Mouse (Mus musculus) heart, postnatal 0 days (tissue): ENCODE data around the gene 9330182L06Rik. TPM values are rescaled to one million over a fixed set of nuclear protein-coding genes. Genes with fewer than 3 reads are reported as not detected.

Source experiments
- ATAC-seq: fragments of 200-750 bp; cut with Nextera tagmentation; 2 replicates; pipeline ENCODE4 v1.8.0; 2017; ENCODE audit warnings: low read depth, moderate number of reproducible peaks, moderate library complexity; ENCODE audit not compliant: insufficient read depth
- DNase-seq: peaks from one replicate; pipeline ENCODE4 v3.0.0-alpha.2; 2016; ENCODE audit warnings: low spot score
- H3K27ac ChIP-seq: fragments of 300-500 bp; sonication (generic); 2 replicates; pipeline ENCODE4 v1.5.1; 2014; ENCODE audit warnings: low read depth, mild to moderate bottlenecking
- H3K27me3 ChIP-seq: fragments of 300-500 bp; sonication (generic); 2 replicates; pipeline ENCODE4 v1.6.1; 2014; ENCODE audit warnings: low read length, mixed read lengths; ENCODE audit not compliant: control insufficient read depth, insufficient read depth
- H3K36me3 ChIP-seq: fragments of 300-500 bp; sonication (generic); replicated peaks from 2 replicates; pipeline ENCODE4 v1.6.1; 2014; ENCODE audit warnings: low read length, mixed read lengths; ENCODE audit not compliant: control insufficient read depth, insufficient read depth
- H3K4me1 ChIP-seq: fragments of 300-500 bp; sonication (generic); 2 replicates; pipeline ENCODE4 v1.6.1; 2014; ENCODE audit warnings: antibody characterized with exemption; ENCODE audit not compliant: control insufficient read depth, insufficient read depth
- H3K4me2 ChIP-seq: fragments of 300-500 bp; sonication (generic); 2 replicates; pipeline ENCODE4 v1.6.1; 2014; ENCODE audit warnings: low read depth, mild to moderate bottlenecking, low read length, moderate library complexity
- H3K4me3 ChIP-seq: fragments of 300-500 bp; sonication (generic); 2 replicates; pipeline ENCODE4 v1.5.1; 2014; ENCODE audit warnings: low read depth, low read length
- H3K9ac ChIP-seq: fragments of 300-500 bp; sonication (generic); replicated peaks from 2 replicates; pipeline ENCODE4 v1.6.1; 2014; ENCODE audit warnings: low read depth, low read length, mixed read lengths
- H3K9me3 ChIP-seq: fragments of 300-500 bp; sonication (generic); replicated peaks from 2 replicates; pipeline ENCODE4 v1.6.1; 2016; ENCODE audit warnings: low read length; ENCODE audit not compliant: control insufficient read depth
- CTCF ChIP-seq: IDR thresholded peaks from 2 replicates; pipeline ENCODE4 v1.5.1; 2016; ENCODE audit warnings: antibody characterized with exemption, control low read depth, low read depth
- EP300 ChIP-seq: IDR thresholded peaks from 2 replicates; pipeline ENCODE4 v1.6.1; 2016; ENCODE audit warnings: antibody characterized with exemption, low read depth
- WGBS: fragments of 180-500 bp; shearing (Covaris S2); extraction: QIAGEN DNeasy Blood & Tissue Kit; methylation state at CpG from one replicate; pipeline ENCODE4 v1.1.7; 2014; 5-methylcytosine and 5-hydroxymethylcytosine counted together
- polyA plus RNA-seq: library from polyadenylated mRNA; unstranded; fragments of >200 nt; fragmentation: Nextera tagmentation; extraction: Ambion mirVana; gene quantifications from 2 replicates; pipeline ENCODE4 v1.2.1, GENCODE M21; 2015
- total RNA-seq: library from RNA; depleted of rRNA; stranded (reverse); fragments of >200 nt; gene quantifications from 2 replicates; pipeline ENCODE4 v1.2.3, GENCODE M21; 2014; ENCODE audit warnings: low replicate concordance

Gene 9330182L06Rik
- total and polyA plus RNA-seq, 2 experiments from 2014 or later: 0.40 to 1.2 TPM

GRCm38 (mm10) chr5:9428728-9429127, 162.8 kb downstream of the 9330182L06Rik start:
- no peaks in the 10 kb centered on the region for H3K27me3 ChIP-seq
- H3K9ac ChIP-seq: no peak overlapping the region
- DNase-seq (no peak), ATAC-seq (no peak)
- no peak overlapping the region for H3K4me3 ChIP-seq
- no peaks in the 10 kb centered on the region for H3K4me1 ChIP-seq
- H3K27ac ChIP-seq: no peak overlapping the region
- H3K4me2 ChIP-seq: no peak overlapping the region
- no peak for TF ChIP-seq CTCF
- no peak for TF ChIP-seq EP300
- H3K36me3 ChIP-seq: no peaks in the 10 kb centered on the region
- no peaks in the 10 kb centered on the region for H3K9me3 ChIP-seq
- 53% methylated on average over 3 of the region's 3 CpGs for WGBS

GRCm38 (mm10) chr5:9446146-9446545, 180.2 kb downstream of the 9330182L06Rik start:
- H3K27me3 ChIP-seq: no peaks in the 10 kb centered on the region
- no peak for TF ChIP-seq EP300
- no peak for TF ChIP-seq CTCF
- no peak overlapping the region for H3K4me2 ChIP-seq
- no peak overlapping the region for H3K4me3 ChIP-seq
- DNase-seq: peak; percentile 20
- no peaks in the 10 kb centered on the region for H3K4me1 ChIP-seq
- no peak overlapping the region for H3K27ac ChIP-seq
- 3% methylated on average over 1 of the region's 1 CpGs for WGBS
- ATAC-seq: no peak
- no peak overlapping the region for H3K9ac ChIP-seq
- H3K36me3 ChIP-seq: no peaks in the 10 kb centered on the region
- no peaks in the 10 kb centered on the region for H3K9me3 ChIP-seq

- Histone ChIP-seq H3K9me3 (no peaks in the 10 kb centered on the region), H3K4me3 (no peak overlapping the region), H3K4me1 (no peaks in the 10 kb centered on the region), H3K27me3 (no peaks in the 10 kb centered on the region), H3K9ac (no peak overlapping the region), H3K36me3 (no peaks in the 10 kb centered on the region), H3K4me2 (no peak overlapping the region), H3K27ac (no peak overlapping the region)
- WGBS: 79% methylated on average over 6 of the region's 6 CpGs
- ATAC-seq (no peak), DNase-seq (no peak)
- TF ChIP-seq CTCF (no peak), EP300 (no peak)
Observed at GRCm38 (mm10) chr5:9448931-9449330, 183.0 kb downstream of the 9330182L06Rik start.

- TF ChIP-seq EP300 (no peak), CTCF (no peak)
- Histone ChIP-seq H3K4me1 (no peaks in the 10 kb centered on the region), H3K27ac (no peak overlapping the region), H3K27me3 (no peaks in the 10 kb centered on the region), H3K4me2 (no peak overlapping the region), H3K36me3 (no peaks in the 10 kb centered on the region), H3K9me3 (no peaks in the 10 kb centered on the region), H3K4me3 (no peak overlapping the region), H3K9ac (no peak overlapping the region)
- no peak for DNase-seq
- ATAC-seq: no peak
- WGBS: 58% methylated on average over 5 of the region's 5 CpGs
Observed at GRCm38 (mm10) chr5:9449570-9449969, 183.7 kb downstream of the 9330182L06Rik start.

GRCm38 (mm10) chr5:9453298-9453697, 187.4 kb downstream of the 9330182L06Rik start:
- no peaks in the 10 kb centered on the region for H3K36me3 ChIP-seq
- H3K4me2 ChIP-seq: no peak overlapping the region
- no peak overlapping the region for H3K27ac ChIP-seq
- TF ChIP-seq EP300 (no peak), CTCF (no peak)
- no peaks in the 10 kb centered on the region for H3K4me1 ChIP-seq
- no peak overlapping the region for H3K9ac ChIP-seq
- no peaks in the 10 kb centered on the region for H3K27me3 ChIP-seq
- no peaks in the 10 kb centered on the region for H3K9me3 ChIP-seq
- DNase-seq (no peak), ATAC-seq (no peak)
- WGBS: 83% methylated on average over 2 of the region's 2 CpGs
- H3K4me3 ChIP-seq: no peak overlapping the region

GRCm38 (mm10) chr5:9477587-9477986, 211.7 kb downstream of the 9330182L06Rik start:
- H3K36me3 ChIP-seq: no peaks in the 10 kb centered on the region
- H3K9ac ChIP-seq: no peak overlapping the region
- 68% methylated on average over 3 of the region's 3 CpGs for WGBS
- no peaks in the 10 kb centered on the region for H3K27me3 ChIP-seq
- no peaks in the 10 kb centered on the region for H3K4me1 ChIP-seq
- no peak overlapping the region for H3K4me3 ChIP-seq
- DNase-seq (no peak), ATAC-seq (no peak)
- H3K9me3 ChIP-seq: no peaks in the 10 kb centered on the region
- TF ChIP-seq EP300 (no peak), CTCF (no peak)
- H3K27ac ChIP-seq: no peak overlapping the region
- no peak overlapping the region for H3K4me2 ChIP-seq
